ENCODE assay signal across 14 mouse cellular contexts in the genomic region with DNA sequence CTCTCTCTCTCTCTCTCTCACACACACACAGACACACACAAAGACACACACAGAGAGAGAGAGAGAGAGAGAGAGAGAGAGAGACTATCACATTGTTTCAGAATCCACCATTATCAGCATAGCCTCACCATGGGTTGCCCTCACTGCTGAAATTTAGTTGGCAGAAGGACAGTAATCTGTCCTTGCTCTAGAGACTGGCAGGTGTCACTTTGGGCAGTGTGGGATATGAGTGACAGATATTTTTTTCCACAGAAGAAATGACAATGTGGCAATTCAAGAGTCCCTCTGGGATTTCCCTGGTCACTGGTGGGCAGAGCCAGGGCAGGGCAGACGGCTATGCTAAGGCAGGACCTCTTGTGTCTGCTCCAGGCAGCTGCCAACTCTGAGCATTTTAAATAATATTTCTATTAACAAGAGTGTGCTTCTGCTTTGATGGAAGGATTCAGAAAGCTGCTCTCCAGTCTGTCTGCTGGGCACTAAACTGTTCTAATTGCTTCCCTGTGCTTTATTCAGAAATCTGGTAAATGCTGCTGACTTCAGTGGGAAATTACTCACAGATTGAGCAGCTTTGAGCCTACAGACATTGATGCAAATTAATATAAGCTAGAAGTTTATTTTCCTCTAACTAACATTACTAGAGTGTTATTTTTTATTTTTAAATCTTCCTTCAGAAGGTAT.
DNase-seq lines count a peak whose midpoint lies in the region; ATAC-seq lines count a peak whose summit lies in the region.
"Had no signal": no experiment of that assay in that cellular context is flagged by ENCODE, and none has a peak within 500 bp of the region (broad histone marks: within the 10 kb centered on the region; RNA-seq: fewer than 3 reads in every experiment).

No protein-coding gene starts in this region.

- H3K27me3 ChIP-seq in heart, embryonic 15.5 days: no peaks in the 10 kb centered on the region
- H3K27me3 ChIP-seq in embryonic facial prominence, embryonic 12.5 days: no peaks in the 10 kb centered on the region
- no peaks in the 10 kb centered on the region for H3K27me3 ChIP-seq in midbrain, embryonic 11.5 days (ENCODE audit: control insufficient read depth, insufficient read depth, low read length)

- ATAC-seq in heart, embryonic 15.5 days (replicated peaks; ENCODE audit: insufficient number of reproducible peaks, insufficient read depth, low FRiP score, low read depth): no peak
- ATAC-seq in embryonic facial prominence, embryonic 12.5 days (ENCODE audit: insufficient number of reproducible peaks, insufficient read depth, low FRiP score, low TSS enrichment): no peak
- 0 out of 2 replicates have a peak, but pooled peaks have one; percentile 22 for ATAC-seq in midbrain, embryonic 11.5 days (ENCODE audit: low FRiP score)
- ATAC-seq: CD4-positive, CD25-positive, alpha-beta regulatory T cell, adult 4 months; liver, postnatal 0 days had no signal

- no peak for DNase-seq in heart, postnatal 4 days
- DNase-seq in midbrain, embryonic 11.5 days (ENCODE audit: low spot score, missing footprints): peak; percentile 73
- DNase-seq in layer of hippocampus, adult 9-11 months: no peak
- DNase-seq in thymus, postnatal 10 days (ENCODE audit: low spot score in 2 of 2): no peak
- DNase-seq: cerebellum, adult 18-20 months; gastrocnemius, postnatal 10 days; kidney, adult 11 months; liver, postnatal 0 days; thymus, postnatal 25 days had no signal

- no peaks in the 10 kb centered on the region for H3K9me3 ChIP-seq in heart, embryonic 15.5 days (replicated peaks)
- H3K9me3 ChIP-seq in embryonic facial prominence, embryonic 12.5 days: no peaks in the 10 kb centered on the region
- no peaks in the 10 kb centered on the region for H3K9me3 ChIP-seq in midbrain, embryonic 11.5 days (ENCODE audit: control insufficient read depth, low read length)

- no peak overlapping the region for H3K4me2 ChIP-seq in heart, embryonic 15.5 days
- H3K4me2 ChIP-seq in embryonic facial prominence, embryonic 12.5 days (replicated peaks): no peak overlapping the region
- no peak overlapping the region for H3K4me2 ChIP-seq in midbrain, embryonic 11.5 days

- peaks cover 8% of the 10 kb centered on the region for H3K4me1 ChIP-seq in heart, embryonic 15.5 days (replicated peaks)
- H3K4me1 ChIP-seq in brown adipose tissue, adult 24 weeks (ENCODE audit: control insufficient read depth, insufficient read depth, insufficient read length, low read length): peaks cover 5% of the 10 kb centered on the region; the same call in 1 of the 2 replicates
- peaks cover 21% of the 10 kb centered on the region for H3K4me1 ChIP-seq in embryonic facial prominence, embryonic 12.5 days
- H3K4me1 ChIP-seq in midbrain, embryonic 11.5 days (ENCODE audit: control insufficient read depth, insufficient read depth, low read length): no peaks in the 10 kb centered on the region; the same call in 1 of the 2 replicates

- H3K36me3 ChIP-seq in heart, embryonic 15.5 days: no peaks in the 10 kb centered on the region
- no peaks in the 10 kb centered on the region for H3K36me3 ChIP-seq in embryonic facial prominence, embryonic 12.5 days
- H3K36me3 ChIP-seq in midbrain, embryonic 11.5 days (ENCODE audit: control insufficient read depth, insufficient read depth, low read length): no peaks in the 10 kb centered on the region

- 20% methylated on average over 1 of the region's 1 CpGs for WGBS in heart, embryonic 15.5 days
- WGBS in embryonic facial prominence, embryonic 12.5 days: 19% methylated on average over 1 of the region's 1 CpGs
- 35% methylated on average over 1 of the region's 1 CpGs for WGBS in midbrain, embryonic 11.5 days

- H3K27ac ChIP-seq in heart, embryonic 15.5 days: peak overlapping the region; percentile 25; the same call in 1 of the 2 replicates
- H3K27ac ChIP-seq in brown adipose tissue, adult 24 weeks (replicated peaks; ENCODE audit: low read depth, low read length): peak overlapping the region; percentile 37
- 0 out of 2 replicates have a peak overlapping the region, but pooled peaks have one; percentile 55 for H3K27ac ChIP-seq in embryonic facial prominence, embryonic 12.5 days
- no peak overlapping the region for H3K27ac ChIP-seq in midbrain, embryonic 11.5 days (ENCODE audit: low read depth, low read length)
- H3K27ac ChIP-seq: macrophage had no signal

- H3K9ac ChIP-seq in heart, embryonic 15.5 days: no peak overlapping the region
- H3K9ac ChIP-seq in embryonic facial prominence, embryonic 12.5 days: no peak overlapping the region
- H3K9ac ChIP-seq in midbrain, embryonic 11.5 days (ENCODE audit: low read length): no peak overlapping the region
- H3K9ac ChIP-seq: liver, postnatal 0 days had no signal

- no peak overlapping the region for H3K4me3 ChIP-seq in heart, embryonic 15.5 days
- H3K4me3 ChIP-seq in brown adipose tissue, adult 24 weeks (ENCODE audit: insufficient read depth, low read depth, low read length): no peak overlapping the region
- H3K4me3 ChIP-seq in embryonic facial prominence, embryonic 12.5 days: no peak overlapping the region
- no peak overlapping the region for H3K4me3 ChIP-seq in midbrain, embryonic 11.5 days (ENCODE audit: low read depth, low read length)
